Mouse (Mus musculus): ENCODE measurements around the gene Hibadh.

The Hibadh gene

DNA sequence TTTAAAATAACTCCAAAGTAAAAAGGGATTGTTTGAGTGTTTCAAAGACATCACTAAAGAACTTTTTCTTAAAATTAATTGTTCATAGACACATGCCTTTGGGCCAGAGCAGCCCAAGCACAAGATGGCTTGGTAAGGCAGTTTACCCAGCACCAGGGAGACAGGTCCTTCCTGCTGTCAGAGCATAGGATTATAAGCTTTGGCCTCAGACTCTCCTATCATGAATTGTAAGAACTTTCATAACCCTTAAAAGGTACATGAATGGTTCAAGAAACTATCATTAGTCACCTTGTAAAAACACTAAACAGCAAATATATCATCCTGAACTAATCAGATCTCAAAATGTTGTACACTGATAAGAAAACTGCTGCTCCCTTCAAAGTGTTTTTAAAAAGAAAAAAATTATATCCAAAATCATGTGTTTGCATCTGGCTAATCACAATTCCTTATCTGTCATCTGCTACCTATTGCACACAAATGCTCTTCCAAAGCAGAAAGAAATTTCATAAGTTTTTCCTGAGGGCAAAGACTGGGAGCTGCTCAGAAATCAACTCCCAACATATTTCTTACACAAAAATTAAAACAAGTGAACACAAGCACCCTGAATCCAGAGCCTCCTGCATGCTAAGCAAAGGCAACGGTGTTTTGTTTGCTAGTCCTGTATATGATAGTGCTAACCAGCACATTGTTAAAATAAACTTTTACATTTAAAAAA lies 1.6 kb downstream of the Hibadh start:
- DNase-seq (ENCODE audit: low read depth, low spot score), result no peak

DNA sequence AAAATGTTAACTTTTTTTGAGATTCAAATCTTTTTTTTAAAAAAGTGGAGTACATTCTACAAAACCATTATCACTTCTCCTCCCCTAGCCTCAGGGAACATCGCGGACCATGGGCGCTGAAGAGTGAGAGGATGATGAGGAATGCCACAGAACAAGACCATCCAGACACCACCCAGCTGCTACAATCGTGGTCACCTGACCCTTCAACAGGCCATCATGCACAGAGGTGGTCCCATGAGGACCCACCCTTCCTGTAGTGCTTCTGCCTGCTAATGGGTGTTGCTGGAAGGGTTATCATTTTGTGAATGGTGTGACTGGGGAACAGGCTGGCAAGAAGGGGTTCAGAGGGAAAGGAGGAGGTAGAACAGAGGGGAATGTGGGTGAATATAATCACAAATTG lies 2.9 kb downstream of the Hibadh start:
- DNase-seq (ENCODE audit: low read depth, low spot score), result no peak

DNA sequence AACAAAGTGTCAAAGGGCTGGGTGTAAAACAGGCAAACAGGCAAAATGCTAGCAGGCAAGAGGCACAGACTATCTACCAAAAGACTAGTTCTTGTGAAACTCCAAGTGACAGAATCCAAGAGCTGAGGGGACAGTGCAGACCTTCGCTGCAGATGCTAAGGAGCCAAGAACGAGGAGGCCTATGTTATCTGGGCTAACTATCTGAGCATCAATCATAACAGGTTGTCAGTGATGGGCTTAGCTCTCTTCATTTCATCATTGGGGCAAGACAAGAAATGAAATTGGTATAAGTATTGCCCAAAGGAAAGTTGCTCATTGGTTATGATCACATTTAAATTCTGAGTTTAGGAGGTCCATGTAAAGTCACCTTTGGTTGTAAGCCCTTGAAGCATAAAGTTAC lies 4.8 kb downstream of the Hibadh start:
- no peak for DNase-seq (ENCODE audit: low read depth, low spot score)

DNA sequence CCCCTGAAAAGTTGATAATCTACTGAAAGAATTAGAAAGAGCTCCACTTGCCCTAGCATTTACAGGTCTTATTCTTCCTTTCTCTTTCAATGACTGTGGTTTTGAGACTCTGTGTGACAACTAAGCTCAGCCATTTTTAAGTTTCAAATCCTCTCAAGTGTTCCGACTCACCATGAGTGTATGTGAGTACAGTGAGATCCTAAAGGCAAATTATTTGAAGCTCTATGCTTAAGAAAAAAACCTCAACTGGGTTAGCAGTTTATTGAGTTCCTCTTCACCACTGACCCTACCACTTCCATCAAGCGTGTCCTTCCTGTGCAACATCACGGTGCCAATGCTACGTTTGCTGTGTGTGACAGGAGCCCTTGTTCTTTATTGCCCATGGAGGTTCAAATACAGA lies 9.6 kb downstream of the Hibadh start:
- DNase-seq (ENCODE audit: low read depth, low spot score), result no peak

DNA sequence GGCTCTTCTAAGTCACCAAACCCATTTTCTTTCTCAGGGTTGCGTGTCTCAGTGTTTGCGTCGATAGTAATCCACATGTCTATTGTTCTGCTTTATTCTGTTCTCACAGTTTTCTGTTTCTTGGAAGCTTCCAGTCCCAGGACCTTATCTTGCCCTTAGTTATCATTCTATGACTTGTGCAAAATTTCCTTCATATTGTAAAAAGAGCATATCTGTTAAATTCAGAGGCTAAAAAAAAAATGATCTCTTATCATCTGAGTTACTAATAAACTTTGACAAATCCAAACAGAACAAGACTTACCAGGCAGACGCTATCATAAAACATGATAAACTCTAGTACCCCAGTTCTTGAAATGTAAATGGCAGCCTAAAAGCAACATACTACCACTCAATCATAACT lies 11.0 kb downstream of the Hibadh start:
- no peak for DNase-seq (ENCODE audit: low read depth, low spot score)

DNA sequence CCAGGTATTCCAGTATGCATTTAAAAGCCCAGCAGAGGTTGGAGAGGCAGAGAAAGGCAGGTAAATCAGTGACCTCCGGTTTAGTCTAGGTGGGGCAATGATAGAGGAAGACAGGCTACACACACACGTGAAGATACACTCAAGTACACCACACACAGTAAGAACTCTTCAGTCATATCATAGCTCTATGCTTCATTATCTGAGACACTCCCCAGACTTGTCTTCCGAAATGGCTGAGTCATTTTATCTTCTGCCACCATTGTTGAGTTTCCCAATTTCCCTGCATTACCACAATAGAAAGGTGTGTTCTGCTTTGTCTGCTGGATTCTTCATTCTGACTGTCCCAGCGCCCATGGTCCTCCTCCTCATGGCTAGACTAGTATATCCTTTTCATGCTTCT lies 13.5 kb downstream of the Hibadh start:
- no peak for DNase-seq (ENCODE audit: low read depth, low spot score)

DNA sequence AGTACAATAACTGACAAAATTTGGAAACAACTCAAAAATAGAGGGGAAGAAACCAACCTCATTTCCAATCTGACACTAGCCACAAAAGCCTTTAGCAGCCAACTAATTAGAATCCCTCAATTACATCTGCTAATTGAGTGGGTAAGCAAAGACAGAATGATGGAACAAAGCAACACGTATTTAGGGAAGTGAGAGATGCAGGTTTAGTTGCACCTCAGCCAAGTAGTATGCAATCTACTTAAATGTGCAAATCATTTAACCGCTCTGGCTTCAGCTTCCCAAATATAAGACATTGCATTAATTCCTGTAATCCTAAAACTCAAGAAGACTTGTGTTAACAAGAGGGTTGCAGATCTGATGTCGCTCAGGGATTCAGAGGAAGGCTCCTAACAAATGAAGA lies 16.4 kb downstream of the Hibadh start:
- no peak for DNase-seq (ENCODE audit: low read depth, low spot score)

DNA sequence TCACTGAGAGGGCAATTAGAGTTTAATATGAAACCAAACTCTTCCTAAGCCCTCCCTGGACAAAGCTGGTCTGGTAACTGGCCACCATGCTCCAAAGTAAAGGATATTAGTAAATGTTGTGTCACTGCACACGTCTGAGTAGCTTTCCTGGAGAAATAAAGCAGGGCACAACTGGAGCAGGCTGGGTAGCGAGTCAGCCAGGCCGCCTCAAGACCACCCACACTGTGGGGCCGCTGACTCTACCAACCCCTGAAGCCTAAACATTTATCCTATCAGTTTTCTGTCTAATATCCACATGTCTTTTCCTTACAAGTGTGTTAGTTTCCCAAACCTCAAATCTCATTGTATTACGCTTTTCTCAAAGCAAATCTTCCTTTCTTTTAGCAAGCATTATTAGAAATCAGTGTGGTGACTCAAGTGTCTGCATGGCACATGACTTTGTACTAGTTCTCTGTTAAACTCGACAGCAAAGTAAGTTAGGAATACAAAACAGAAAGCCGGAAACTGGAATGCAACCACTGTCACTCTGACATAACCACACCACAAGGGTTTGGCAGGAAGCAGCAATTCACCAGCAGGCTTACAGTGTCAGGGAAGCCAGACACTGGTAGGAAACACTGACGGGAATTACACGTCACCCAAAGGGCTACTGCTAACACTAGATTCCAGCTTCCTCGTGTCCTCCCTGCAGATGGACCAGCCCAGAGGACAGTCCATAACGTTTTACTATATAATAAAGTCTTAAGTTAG lies 18.3 kb downstream of the Hibadh start:
- DNase-seq (ENCODE audit: low read depth, low spot score), result no peak

DNA sequence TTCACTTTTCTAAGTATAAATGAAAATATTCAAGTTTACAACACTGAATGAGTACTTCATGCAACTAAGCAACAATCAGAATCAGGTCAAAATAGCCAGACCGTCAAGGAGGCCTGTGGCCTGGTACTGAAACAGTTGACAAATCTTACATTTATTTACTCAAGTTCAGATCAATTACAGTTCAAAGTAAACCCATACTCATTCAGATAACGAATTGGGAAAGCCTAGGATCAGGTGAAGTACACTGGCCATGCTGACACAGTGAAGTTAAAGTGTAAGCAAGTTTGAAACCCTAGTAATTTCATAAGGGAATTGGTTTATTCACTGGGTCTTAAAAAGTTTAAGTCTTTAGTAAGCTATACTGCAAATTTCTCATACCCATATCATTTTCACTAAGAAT lies 20.1 kb downstream of the Hibadh start:
- DNase-seq (ENCODE audit: low read depth, low spot score), result no peak

DNA sequence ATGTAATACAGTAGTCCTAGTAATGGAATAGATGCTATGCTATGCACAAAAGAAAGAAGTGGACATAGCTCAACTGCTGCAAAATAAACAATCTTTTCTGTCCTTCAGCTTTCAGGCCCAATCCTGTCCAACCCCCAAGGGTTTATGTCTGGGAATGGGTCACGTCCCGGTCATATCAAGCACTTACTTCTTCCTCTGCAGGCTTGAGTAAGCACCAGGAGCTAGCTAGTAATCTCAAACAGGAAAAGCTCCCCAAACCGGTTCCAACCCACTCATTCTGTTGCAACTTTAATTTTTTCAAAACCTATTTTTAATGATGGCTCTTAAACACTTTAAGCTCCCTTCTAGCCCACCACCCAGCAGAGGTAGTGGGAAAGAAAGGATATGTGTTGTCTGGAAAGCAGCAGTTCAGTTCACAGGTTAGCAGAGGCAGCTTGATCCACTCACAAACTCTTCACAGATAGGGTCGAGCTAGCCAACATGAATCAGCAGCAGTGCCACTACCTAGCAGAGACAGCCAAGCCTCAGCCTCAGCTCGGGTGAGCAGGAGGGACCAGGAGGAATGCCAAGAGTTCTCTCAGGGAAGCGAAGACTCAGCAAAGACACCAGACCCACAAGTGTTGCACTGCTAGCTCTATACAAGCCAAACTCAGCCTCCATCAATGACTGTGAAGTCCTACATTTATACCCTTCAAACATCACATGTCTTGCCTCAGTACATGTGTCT lies 30.4 kb downstream of the Hibadh start:
- no peak for DNase-seq (ENCODE audit: low read depth, low spot score)

DNA sequence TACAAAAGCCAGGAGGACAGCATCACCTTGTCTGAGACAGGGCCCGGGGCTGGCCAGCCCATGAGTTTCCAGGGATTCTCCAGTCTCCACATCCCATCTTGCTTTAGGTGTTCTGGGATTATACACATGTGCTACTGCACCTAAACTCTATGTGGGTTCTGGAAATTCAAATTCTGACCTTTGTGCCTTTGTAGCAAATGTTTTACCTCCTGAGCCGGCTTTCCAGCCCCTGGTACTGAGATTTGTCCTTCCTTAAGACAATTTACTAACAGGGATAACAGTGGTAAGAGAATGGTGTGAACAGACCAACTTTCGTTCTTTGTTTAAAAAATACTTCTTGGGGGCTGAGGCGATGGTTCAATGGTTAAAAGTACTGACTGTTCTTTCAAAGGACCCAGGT lies 32.1 kb downstream of the Hibadh start:
- no peak for DNase-seq (ENCODE audit: low read depth, low spot score)

DNA sequence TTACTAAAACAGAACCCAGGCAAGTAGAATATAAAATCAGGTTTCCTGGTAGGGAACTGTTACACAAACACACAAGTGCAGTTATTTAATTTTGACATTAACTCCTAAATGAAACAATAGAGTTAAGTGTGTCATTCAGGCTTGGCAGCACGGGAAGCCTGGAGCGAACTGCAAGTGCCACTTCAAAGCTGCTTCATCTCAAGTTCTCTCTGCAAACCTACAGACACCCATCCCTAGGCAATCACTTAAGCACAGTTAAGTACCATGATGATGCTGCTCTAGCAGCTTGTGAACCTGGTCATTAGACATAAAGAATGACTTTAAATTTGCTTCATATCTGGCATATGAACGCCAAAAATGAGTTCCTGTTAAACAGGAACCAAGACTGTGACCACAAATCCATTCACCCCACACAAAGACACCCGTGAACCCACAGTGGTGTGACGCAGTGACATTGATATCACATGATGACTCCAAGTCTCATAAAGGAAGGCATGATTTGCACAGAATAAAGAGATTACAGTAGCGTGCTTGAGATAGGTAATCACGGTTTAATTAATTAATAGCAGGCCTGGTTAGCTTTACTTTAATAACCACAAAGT lies 33.3 kb downstream of the Hibadh start:
- no peak for DNase-seq (ENCODE audit: low read depth, low spot score)

DNA sequence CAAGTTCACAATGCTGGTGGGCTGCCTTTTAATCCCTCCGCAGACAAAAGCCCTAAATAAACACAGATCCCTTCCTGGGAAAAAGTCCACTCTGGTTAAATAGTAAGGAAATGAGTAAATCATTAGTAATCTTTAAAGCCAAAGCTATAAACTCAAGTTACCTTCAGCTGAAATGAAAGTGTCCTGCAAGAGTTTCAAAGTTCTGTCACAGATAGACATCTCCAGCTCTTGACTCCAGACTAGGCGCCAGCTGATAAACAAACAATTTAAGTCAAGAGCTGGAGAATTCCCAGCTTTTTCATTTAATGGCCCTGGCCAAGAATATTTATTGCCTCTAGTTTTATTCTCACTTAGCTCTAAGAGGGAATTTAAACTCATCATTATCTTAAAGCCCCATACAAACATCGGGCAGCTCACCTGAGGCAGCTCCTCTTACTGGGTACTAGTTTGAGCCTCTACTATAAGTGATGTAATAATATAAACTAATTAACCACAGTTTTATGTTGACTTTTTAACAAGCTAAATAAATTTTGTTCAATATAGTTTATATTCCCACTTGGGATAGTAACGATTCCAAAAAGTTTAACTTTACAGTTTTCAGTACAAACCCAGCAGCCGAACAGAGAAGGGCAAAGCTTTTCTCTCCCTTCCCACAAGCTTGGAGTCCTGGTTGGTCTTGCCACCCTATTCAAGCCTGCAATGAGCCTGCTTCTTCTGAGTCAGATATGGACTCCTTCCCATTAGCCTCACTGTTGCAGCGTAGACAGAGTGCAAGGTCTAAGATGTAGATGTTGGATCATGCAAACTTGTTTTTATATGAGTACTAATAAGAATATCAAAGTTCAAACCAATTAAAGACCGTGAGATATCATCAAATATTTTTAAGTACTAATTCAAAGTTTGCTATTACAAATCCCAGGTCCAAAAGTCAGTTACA lies 38.2 kb downstream of the Hibadh start:
- no peak for DNase-seq (ENCODE audit: low read depth, low spot score)

DNA sequence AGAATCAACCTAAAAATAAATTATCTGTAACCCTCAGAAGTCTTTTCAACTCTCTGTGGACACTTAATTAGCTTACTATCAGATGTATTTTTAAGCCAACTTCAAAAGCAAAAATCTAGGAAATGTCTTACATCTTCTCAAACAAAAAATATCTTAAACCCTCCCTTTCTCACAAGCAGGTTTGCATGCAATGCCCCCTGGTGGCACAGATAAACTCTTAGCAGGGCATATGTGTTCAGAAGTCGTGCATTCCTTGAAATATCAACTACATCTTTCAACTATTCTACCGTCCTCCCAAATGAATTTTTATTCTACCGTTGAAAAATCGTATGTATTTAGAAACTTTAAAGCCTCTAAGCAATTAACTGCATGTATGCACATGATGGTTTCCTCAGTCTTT lies 39.1 kb downstream of the Hibadh start:
- DNase-seq (ENCODE audit: low read depth, low spot score), result peak; percentile 53

DNA sequence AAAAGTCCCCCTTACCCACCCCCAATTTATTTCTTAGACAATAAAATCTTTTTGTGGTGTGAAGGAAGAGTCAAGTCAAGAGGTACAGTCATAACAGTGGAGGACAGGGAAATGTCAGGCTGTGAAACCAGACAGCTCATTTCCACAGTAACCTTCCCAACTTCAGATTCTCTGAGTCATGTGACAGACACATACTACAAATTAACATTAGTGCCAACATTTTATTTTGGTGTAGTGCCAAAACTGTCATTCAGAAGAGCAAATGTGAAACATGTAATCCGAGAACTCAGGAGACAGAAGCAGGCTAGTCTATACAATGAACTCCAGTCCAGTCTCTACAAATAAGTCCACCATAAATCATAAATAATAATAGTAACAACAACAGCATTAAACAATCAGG lies 45.4 kb downstream of the Hibadh start:
- no peak for DNase-seq (ENCODE audit: low read depth, low spot score)

DNA sequence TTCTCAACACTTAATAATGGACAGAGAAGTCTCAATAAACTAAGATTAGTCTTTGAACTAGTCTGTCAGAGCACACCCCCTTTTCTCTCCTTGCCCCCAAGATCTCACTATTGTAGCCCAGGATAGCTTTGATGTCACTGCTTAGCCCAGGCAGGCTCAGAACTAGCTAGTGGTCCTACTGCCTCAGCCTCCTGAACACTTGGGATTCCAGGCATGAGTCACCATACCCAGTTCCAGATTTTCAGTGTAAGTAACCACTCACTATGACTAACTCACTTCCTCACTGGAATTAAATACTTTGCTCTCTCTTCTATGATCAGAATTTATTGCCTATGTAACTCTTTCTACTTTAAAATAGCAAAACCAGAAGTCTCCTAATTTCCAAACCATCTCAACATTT lies 53.6 kb downstream of the Hibadh start:
- no peak for DNase-seq (ENCODE audit: low read depth, low spot score)

DNA sequence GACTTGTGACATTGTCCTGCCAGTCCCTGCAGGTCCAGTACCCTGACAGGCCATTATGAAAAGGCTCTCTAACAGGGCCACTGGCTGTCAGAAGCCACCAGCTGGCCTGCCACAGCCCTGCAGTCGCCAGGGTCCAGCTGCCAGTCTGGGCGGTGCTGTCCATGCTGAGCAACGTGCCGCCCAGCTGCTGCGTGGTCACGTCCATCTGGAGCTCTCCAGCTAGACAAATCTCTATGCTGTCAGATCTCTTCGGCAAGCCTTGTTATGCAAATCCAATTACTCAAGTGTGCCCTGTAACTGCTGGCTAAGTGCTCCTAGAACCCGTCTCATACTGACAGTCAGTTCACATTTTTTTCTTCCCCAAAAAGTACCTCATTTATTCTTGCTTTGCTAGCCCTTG lies 55.8 kb downstream of the Hibadh start:
- DNase-seq (ENCODE audit: low read depth, low spot score), result peak; percentile 75

DNA sequence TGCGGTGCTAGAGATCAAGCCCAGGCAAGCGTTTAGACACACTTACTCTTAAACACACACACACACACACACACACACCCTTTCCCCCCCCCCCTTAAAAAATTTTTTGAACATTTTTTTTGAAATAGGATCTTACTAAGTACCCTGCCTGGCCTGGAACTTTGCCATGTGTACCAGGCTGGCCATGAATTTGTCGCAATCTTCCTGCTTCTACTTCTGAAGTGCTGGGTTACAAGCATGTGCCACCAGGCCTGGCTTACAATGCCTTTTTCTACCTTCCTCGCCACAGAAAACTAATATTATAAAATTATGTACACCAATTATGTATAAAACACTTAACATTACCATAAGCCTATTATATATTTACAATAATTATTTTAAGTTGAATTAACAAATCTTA lies 59.1 kb downstream of the Hibadh start:
- DNase-seq (ENCODE audit: low read depth, low spot score), result no peak

DNA sequence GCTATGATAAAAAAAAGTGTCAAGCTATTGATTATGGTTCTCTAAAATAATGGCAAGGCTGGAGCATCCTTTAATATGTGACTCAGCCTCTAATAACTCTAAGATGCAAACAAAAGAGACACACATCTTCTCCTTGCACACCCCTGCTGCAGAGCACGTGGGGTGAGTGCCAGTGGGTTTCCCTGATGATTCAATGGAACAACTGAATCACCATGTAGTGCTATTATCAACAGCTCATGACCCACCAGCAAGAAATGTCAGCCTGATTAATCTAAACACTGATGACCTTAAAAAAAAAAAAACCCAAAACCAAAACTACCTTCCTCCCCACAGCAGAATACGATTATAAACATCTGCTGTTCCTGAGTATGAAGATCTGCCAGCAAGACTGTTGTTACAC lies 61.9 kb downstream of the Hibadh start:
- DNase-seq (ENCODE audit: low read depth, low spot score), result no peak

DNA sequence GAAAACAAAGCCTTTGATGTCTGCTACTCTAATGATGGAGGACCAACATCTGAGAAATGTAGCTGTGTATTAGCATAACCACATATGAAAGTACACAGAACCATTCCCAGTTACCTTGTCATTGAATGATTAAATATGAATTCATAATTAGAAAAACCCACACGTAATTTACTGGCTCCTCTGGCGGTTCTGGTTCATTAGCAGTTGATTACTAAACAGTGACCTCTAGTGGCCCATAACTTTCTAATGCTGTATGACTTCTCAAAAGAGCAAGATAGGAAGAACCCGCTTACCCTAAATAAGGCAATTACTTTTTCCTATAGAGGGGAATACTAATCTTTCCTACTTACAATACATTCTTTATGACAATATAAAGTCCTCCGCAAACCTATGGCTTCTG lies 62.9 kb downstream of the Hibadh start:
- no peak for DNase-seq (ENCODE audit: low read depth, low spot score)

DNA sequence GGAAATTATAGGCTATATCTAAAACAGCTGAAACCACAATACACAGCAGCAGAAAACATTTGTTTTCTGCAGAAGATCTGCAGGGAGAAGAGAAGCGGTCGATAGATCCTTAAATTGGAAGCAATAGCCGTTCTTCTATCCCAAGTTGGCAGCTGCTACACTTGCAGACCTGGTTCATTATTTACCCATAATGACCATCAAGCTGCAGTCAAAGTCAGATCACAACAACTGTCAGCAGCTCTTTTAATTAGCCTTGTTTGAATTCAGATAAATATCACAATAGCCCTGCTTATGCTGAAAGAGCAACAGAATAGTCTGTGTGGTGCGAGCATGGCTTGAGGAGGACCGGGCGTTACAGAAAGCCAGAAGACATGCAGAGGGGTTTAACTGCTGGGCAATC lies 71.5 kb downstream of the Hibadh start:
- DNase-seq (ENCODE audit: low read depth, low spot score), result no peak
